Mouse (Mus musculus): ENCODE data around the gene Scg5. TPM values are rescaled to one million over a fixed set of nuclear protein-coding genes. Genes with fewer than 3 reads are reported as not detected.

The Scg5 gene
- polyA plus RNA-seq, 1 experiment from 2014 or later = 0.30 TPM

GRCm38 (mm10) chr2:113756924-113757524 lies 71.9 kb downstream of the Scg5 start:
- DNase-seq = peak; percentile 24
- Histone ChIP-seq H3K4me2 (peak overlapping the region; percentile 89), H3K27me3 (ENCODE audit: insufficient read depth, low read length) (peaks cover 44% of the 10 kb centered on the region), H3K4me1 (ENCODE audit: insufficient read depth) (peaks cover 7% of the 10 kb centered on the region; the same call in 1 of the 2 replicates), H3K36me3 (ENCODE audit: insufficient read depth) (no peaks in the 10 kb centered on the region), H3K4me3 (ENCODE audit: low read depth, low read length) (peak overlapping the region; percentile 45), H3K9me3 (ENCODE audit: low read depth, low read length) (no peaks in the 10 kb centered on the region), H3K9ac (peak overlapping the region; percentile 20; the same call in 1 of the 2 replicates), H3K27ac (ENCODE audit: low read depth) (no peak overlapping the region)
- no peak for TF ChIP-seq CTCF (IDR thresholded peaks at IDR 0.05; ENCODE audit: low read depth)
- no peak for ATAC-seq (ENCODE audit: insufficient read depth)
- WGBS = 2% methylated on average over 12 of the region's 12 CpGs

GRCm38 (mm10) chr2:113749721-113750120 lies 79.2 kb downstream of the Scg5 start:
- Histone ChIP-seq H3K36me3 (ENCODE audit: insufficient read depth) (no peaks in the 10 kb centered on the region), H3K27ac (ENCODE audit: low read depth) (no peak overlapping the region), H3K9ac (no peak overlapping the region), H3K9me3 (ENCODE audit: low read depth, low read length) (no peaks in the 10 kb centered on the region), H3K4me1 (ENCODE audit: insufficient read depth) (no peaks in the 10 kb centered on the region), H3K4me2 (no peak overlapping the region), H3K27me3 (ENCODE audit: insufficient read depth, low read length) (no peaks in the 10 kb centered on the region), H3K4me3 (ENCODE audit: low read depth, low read length) (no peak overlapping the region)
- DNase-seq = no peak
- 74% methylated on average over 12 of the region's 12 CpGs for WGBS
- ATAC-seq (ENCODE audit: insufficient read depth) = no peak
- TF ChIP-seq CTCF (IDR thresholded peaks at IDR 0.05; ENCODE audit: low read depth) = no peak

- Histone ChIP-seq H3K36me3 (ENCODE audit: insufficient read depth) (no peaks in the 10 kb centered on the region), H3K9me3 (ENCODE audit: low read depth, low read length) (no peaks in the 10 kb centered on the region), H3K4me3 (ENCODE audit: low read depth, low read length) (no peak overlapping the region), H3K4me2 (no peak overlapping the region), H3K9ac (no peak overlapping the region), H3K4me1 (ENCODE audit: insufficient read depth) (no peaks in the 10 kb centered on the region), H3K27ac (ENCODE audit: low read depth) (no peak overlapping the region), H3K27me3 (ENCODE audit: insufficient read depth, low read length) (no peaks in the 10 kb centered on the region)
- no peak for TF ChIP-seq CTCF (IDR thresholded peaks at IDR 0.05; ENCODE audit: low read depth)
- WGBS = 86% methylated on average over 9 of the region's 9 CpGs
- DNase-seq (no peak), ATAC-seq (ENCODE audit: insufficient read depth) (no peak)
These were observed 79.6 kb downstream of the Scg5 start for GRCm38 (mm10) chr2:113749309-113749708.

GRCm38 (mm10) chr2:113728581-113728980 lies 100.3 kb downstream of the Scg5 start:
- 87% methylated on average over 3 of the region's 3 CpGs for WGBS
- H3K9ac ChIP-seq = no peak overlapping the region
- TF ChIP-seq CTCF (IDR thresholded peaks at IDR 0.05; ENCODE audit: low read depth) = no peak
- H3K27ac ChIP-seq (ENCODE audit: low read depth) = no peak overlapping the region
- H3K4me2 ChIP-seq = no peak overlapping the region
- ATAC-seq (ENCODE audit: insufficient read depth) (no peak), DNase-seq (no peak)
- no peaks in the 10 kb centered on the region for H3K36me3 ChIP-seq (ENCODE audit: insufficient read depth)
- no peaks in the 10 kb centered on the region for H3K4me1 ChIP-seq (ENCODE audit: insufficient read depth)
- no peak overlapping the region for H3K4me3 ChIP-seq (ENCODE audit: low read depth, low read length)
- no peaks in the 10 kb centered on the region for H3K27me3 ChIP-seq (ENCODE audit: insufficient read depth, low read length)
- no peaks in the 10 kb centered on the region for H3K9me3 ChIP-seq (ENCODE audit: low read depth, low read length)

Other genes with a start within 250 kb of the Scg5 start
- 0.20 and 0.37 TPM in 2 replicates for gene Grem1, start 70.5 kb downstream of the Scg5 start, polyA plus RNA-seq (2014; fragmentation: Nextera tagmentation; extraction: Ambion mirVana)
- 5.2 and 6.0 TPM in 2 replicates for gene Arhgap11a, start 19.5 kb upstream of the Scg5 start, polyA plus RNA-seq (2014; fragmentation: Nextera tagmentation; extraction: Ambion mirVana)
- not detected in 2 replicates for gene Gjd2, start 184.5 kb upstream of the Scg5 start, polyA plus RNA-seq (2014; fragmentation: Nextera tagmentation; extraction: Ambion mirVana)
- gene Actc1, start 224.4 kb upstream of the Scg5 start, polyA plus RNA-seq (2014; fragmentation: Nextera tagmentation; extraction: Ambion mirVana) = 106 and 243 TPM in 2 replicates